Mouse (Mus musculus) layer of hippocampus, adult 18-20 months (tissue): ENCODE results near the gene Gm10959. TPM values are rescaled to one million over a fixed set of nuclear protein-coding genes. Genes with fewer than 3 reads are reported as not detected.

Source experiments
- DNase-seq, 2 experiments: peaks; one replicate each; pipeline ENCODE4 v3.0.0; 2022; ENCODE audit warnings: low spot score in 2 of 2
- total RNA-seq, 2 experiments: library from RNA; stranded (reverse); gene quantifications; 2 replicates each; pipeline ENCODE4 v1.2.3; 2021

The Gm10959 gene
- total RNA-seq, 2 experiments from 2014 or later, result not detected

DNA sequence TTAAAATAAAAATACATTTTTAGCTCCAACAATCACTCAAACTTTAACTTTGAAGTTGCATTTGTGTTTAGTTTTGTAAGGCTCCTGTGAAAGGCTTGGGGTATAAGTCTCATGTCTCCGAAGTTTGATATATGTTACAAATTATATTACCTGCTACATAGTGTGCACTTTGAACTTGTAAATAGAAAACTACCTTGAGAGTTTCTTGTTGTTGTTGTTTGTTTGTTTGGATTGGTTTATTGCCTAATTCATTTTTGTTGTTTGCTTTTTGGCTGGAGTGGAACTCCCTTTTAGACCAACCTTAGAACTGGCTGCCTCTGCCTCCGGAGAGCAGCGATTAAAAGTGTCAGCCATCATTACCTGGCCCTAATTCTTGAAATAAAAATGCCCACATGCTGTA, 24.4 kb downstream of the Gm10959 start, which contains the start of gene Fabp2:
Gene Fabp2 (plus strand): TSS at position 301 of the 400 bp plus-strand sequence.
- no peak for DNase-seq

DNA sequence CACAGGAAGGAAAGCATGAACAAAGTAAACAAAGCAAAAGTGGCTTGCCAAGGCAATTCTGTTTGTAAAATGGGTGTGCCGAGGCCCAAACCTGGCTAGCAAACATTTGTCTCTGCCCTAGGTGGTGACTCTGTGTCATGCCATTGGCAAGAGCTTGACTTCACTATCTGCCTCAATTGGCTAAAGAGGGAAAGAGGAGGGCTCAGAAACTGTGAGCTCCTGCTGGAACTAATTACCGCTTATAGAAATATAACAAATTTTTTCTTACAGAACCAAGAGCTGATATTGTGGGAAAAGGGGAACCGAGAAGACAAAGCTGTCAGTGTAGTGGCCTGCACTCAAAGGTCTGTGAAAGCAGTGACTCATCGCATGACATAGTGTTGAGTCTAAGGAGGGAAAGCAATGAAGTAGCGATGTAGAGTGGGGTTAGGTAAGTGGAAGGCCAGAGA, 30.8 kb downstream of the Gm10959 start:
- DNase-seq, result no peak

DNA sequence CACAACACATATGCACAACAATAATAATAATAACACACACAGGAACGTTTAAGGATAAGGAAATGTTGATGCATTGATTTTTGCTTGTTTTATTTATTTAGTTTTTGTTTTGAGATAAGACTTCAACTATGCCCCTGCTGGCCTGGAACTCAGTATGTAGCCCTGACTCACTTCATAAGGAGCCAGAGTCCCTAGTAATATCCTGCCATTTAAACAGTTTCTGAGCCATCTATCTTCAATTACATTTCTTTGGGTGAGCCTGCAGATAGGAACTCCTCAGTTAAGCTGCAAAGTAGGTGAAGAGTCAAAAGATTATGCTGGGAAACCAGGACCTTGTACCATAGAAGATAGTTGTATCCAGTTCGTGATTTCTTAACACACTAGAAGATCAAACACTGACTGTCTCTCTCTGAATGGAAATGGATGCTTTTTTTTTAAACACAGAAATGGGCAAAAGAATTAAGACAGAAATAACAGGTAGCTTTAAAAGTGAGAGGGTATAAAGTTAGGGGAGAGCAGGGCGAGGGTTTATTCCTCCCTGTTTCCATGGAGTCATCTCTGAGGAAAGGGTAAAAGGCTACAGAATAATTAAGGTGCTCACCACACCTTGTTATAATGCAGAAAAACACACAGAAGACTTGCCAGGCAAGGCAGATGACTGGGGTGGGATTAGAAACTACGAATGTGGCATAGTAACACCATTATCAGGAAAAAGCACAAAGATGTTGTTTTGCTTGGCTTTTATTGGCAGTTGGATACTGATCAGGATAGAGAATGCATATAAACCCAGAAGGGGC, 31.5 kb downstream of the Gm10959 start:
- DNase-seq, result no peak

DNA sequence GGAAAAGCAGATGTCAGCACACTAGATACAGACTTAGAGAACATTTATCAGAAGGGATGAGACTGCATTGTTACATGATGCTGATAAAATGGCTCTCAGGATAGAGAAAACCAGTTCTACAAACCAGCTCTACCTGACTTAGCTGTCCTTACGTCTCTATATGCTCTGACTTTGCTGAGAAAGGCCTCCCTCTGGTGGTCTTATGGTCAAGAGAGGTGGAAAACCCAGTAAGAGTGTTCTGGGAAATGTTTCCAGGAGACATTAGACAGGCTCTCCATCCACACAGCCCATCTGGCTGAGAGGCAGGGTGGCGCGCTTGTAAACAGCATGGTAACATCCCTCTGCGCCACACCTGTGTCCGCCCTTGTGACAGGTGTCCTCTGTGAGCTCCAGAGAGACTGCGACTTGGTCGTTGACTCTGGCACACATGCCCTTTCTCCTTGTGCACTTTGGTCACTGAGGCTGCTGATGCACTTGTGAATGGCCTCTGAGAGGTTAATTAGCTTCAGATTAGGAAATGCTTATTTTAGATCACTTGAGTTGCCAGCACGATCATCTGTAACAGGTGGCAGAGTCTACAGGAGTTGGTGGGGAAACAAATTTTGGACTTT, 40.4 kb downstream of the Gm10959 start:
- DNase-seq, result no peak

GRCm38 (mm10) chr3:122877543-122877942, 41.6 kb downstream of the Gm10959 start:
- DNase-seq, result no peak

- no peak for DNase-seq
These were observed 42.3 kb downstream of the Gm10959 start for GRCm38 (mm10) chr3:122876870-122877269.

DNA sequence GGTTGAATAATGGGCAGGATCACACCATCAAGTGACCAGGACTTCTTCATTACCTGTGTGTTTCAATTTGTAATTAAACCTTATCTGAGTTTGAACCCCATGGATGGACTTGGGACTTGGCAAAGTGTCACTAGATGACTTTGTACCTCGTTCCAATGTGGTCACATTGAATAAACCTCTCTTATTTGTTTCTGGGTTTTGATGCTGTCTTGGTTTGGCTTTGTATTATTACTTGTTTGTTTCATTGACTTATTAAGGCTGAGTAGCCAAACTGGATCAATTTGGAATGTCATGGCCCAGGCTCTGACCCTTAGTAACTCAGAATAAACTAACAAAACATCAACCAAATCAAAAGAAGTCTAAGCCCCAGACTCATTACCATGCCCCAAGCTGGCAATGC, 47.6 kb downstream of the Gm10959 start:
- DNase-seq, result no peak

DNA sequence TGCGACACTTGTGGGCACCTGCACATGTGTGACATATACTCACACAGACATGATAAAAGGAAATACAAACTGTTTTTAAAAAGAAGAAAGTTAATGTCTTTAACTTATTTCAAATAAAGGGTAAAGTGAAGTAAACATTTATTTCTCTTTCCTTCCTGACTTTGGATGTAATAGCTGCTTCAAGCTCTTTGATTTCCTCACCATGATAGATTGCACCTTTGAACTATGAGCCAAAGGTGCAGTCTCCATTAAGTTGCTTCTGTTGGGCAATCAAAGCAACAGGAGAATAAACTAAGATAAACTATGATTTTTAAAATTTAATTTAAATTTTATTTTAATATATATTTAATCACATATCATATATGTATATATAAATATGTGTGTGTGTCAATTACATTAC, 50.9 kb downstream of the Gm10959 start:
- DNase-seq, result no peak

- DNase-seq, result no peak
These were observed 54.1 kb downstream of the Gm10959 start for GRCm38 (mm10) chr3:122865092-122865491.

Other genes with a start within 250 kb of the Gm10959 start
- gene Pde5a, start 190.4 kb downstream of the Gm10959 start, total RNA-seq, result 10 to 100 TPM; 17.6 to 17.7 TPM
- not detected for gene Fabp2, start 24.3 kb downstream of the Gm10959 start, total RNA-seq
- 10 to 100 TPM; 53.2 to 59.6 TPM for gene 1810037I17Rik, start 4.8 kb upstream of the Gm10959 start, total RNA-seq
- 10 to 100 TPM; 25.2 to 32.2 TPM for gene Usp53, start 65.2 kb upstream of the Gm10959 start, total RNA-seq
- under 1 TPM; 0.45 to 0.94 TPM for gene Myoz2, start 115.7 kb upstream of the Gm10959 start, total RNA-seq